Mouse (Mus musculus) adrenal gland (tissue): ENCODE data around the gene L3mbtl1.

ENCODE experiments used
- intact Hi-C: fragments of 180-260 bp; cut with DNase I; formaldehyde crosslinking; loops from one replicate; pipeline ENCODE4 v1.15.1; 2025

Gene L3mbtl1

GRCm38 (mm10) chr2:162939562-162939961, 3.7 kb upstream of the L3mbtl1 start:
- intact Hi-C loops: no loop called here

GRCm38 (mm10) chr2:162943931-162944330, 659 bp downstream of the L3mbtl1 start:
- intact Hi-C loops: no loop called here

- intact Hi-C loops: no loop called here
These were observed 3.7 kb downstream of the L3mbtl1 start for GRCm38 (mm10) chr2:162946964-162947363.

- intact Hi-C loops: no loop called here
These were observed 4.5 kb downstream of the L3mbtl1 start for GRCm38 (mm10) chr2:162947736-162948135.

GRCm38 (mm10) chr2:162948221-162948620, 4.9 kb downstream of the L3mbtl1 start:
- intact Hi-C loops: no loop called here

GRCm38 (mm10) chr2:162950776-162951175, 7.5 kb downstream of the L3mbtl1 start:
- intact Hi-C loops: no loop called here

GRCm38 (mm10) chr2:162956843-162957242, 13.6 kb downstream of the L3mbtl1 start:
- intact Hi-C loops: loop anchor here (1.0 kb wide), 1 partner anchor 35 kb away; no protein-coding TSS in a partner anchor

GRCm38 (mm10) chr2:162961321-162961720, 18.0 kb downstream of the L3mbtl1 start:
- intact Hi-C loops: no loop called here

- intact Hi-C loops: no loop called here
These were observed 23.5 kb downstream of the L3mbtl1 start for GRCm38 (mm10) chr2:162966734-162967133.

- intact Hi-C loops: loop anchor here (2.0 kb wide), 1 partner anchor 30 kb away; no protein-coding TSS in a partner anchor
These were observed 25.1 kb downstream of the L3mbtl1 start for GRCm38 (mm10) chr2:162968357-162968756.

- intact Hi-C loops: loop anchor here (2.0 kb wide), 1 partner anchor 30 kb away; no protein-coding TSS in a partner anchor
These were observed 25.8 kb downstream of the L3mbtl1 start for GRCm38 (mm10) chr2:162969101-162969500.

- intact Hi-C loops: no loop called here
These were observed 27.6 kb downstream of the L3mbtl1 start for GRCm38 (mm10) chr2:162970896-162971295.

GRCm38 (mm10) chr2:162972752-162973151, 29.5 kb downstream of the L3mbtl1 start:
- intact Hi-C loops: no loop called here

GRCm38 (mm10) chr2:162973206-162973605, 29.9 kb downstream of the L3mbtl1 start:
- intact Hi-C loops: no loop called here

GRCm38 (mm10) chr2:162973637-162974036, 30.4 kb downstream of the L3mbtl1 start:
- intact Hi-C loops: no loop called here

GRCm38 (mm10) chr2:162975157-162975775, 32.0 kb downstream of the L3mbtl1 start:
- intact Hi-C loops: no loop called here

GRCm38 (mm10) chr2:162976001-162976400, 32.7 kb downstream of the L3mbtl1 start:
- intact Hi-C loops: no loop called here

GRCm38 (mm10) chr2:162984381-162984780, 41.1 kb downstream of the L3mbtl1 start:
- intact Hi-C loops: no loop called here

GRCm38 (mm10) chr2:162985923-162986322, 42.7 kb downstream of the L3mbtl1 start:
- intact Hi-C loops: no loop called here

- intact Hi-C loops: no loop called here
These were observed 43.5 kb downstream of the L3mbtl1 start for GRCm38 (mm10) chr2:162986764-162987163.

- intact Hi-C loops: no loop called here
These were observed 43.9 kb downstream of the L3mbtl1 start, which contains the start of gene Sgk2 for GRCm38 (mm10) chr2:162987218-162987617. Gene Sgk2 (plus strand): TSS chr2:162987330.

- intact Hi-C loops: no loop called here
These were observed 45.0 kb downstream of the L3mbtl1 start for GRCm38 (mm10) chr2:162988235-162988634.

GRCm38 (mm10) chr2:162991394-162992083, 48.3 kb downstream of the L3mbtl1 start:
- intact Hi-C loops: loop anchor here (10.0 kb wide), 1 partner anchor 67 kb away; no protein-coding TSS in a partner anchor
